Mouse (Mus musculus) cerebellum, adult 2 months (tissue): ENCODE data around the gene Golph3l.

Experiments used
- CTCF ChIP-seq: fragments of 200-500 bp; IDR thresholded peaks from 2 replicates; pipeline ENCODE4 v1.5.1; 2011; ENCODE audit warnings: low read depth, mild to moderate bottlenecking, control low read depth, low read length, moderate library complexity, borderline replicate concordance; ENCODE audit not compliant: insufficient read depth
- POLR2A ChIP-seq: fragments of 200-500 bp; IDR thresholded peaks from 2 replicates; pipeline ENCODE4 v1.6.1; 2011; ENCODE audit warnings: low read length, control low read depth, borderline replicate concordance; ENCODE audit not compliant: insufficient read depth

- TF ChIP-seq POLR2A = no peak
- TF ChIP-seq CTCF = no peak
These were observed 755 bp upstream of the Golph3l start for GRCm38 (mm10) chr3:95587754-95588603.
